Mouse (Mus musculus) gastrocnemius, adult 2 months (tissue): ENCODE data around the gene Uvrag. TPM values are rescaled to one million over a fixed set of nuclear protein-coding genes. Genes with fewer than 3 reads are reported as not detected.
A peak's percentile ranks its signal among the peaks of the same experiment; 100 is the strongest.

Experiments used
- DNase-seq: peaks from one replicate; pipeline ENCODE4 v3.0.0; 2022
- H3K27ac ChIP-seq: fragments of 200-600 bp; 2 replicates; pipeline ENCODE4 v1.8.1; 2022; ENCODE audit warnings: mild to moderate bottlenecking
- H3K4me3 ChIP-seq: fragments of 200-600 bp; 2 replicates; pipeline ENCODE4 v1.8.1; 2022; ENCODE audit warnings: mild to moderate bottlenecking, moderate library complexity
- CTCF ChIP-seq: fragments of 200-600 bp; IDR thresholded peaks from 2 replicates; pipeline ENCODE4 v1.8.1; 2022; ENCODE audit warnings: antibody characterized with exemption, mild to moderate bottlenecking, moderate library complexity
- intact Hi-C: fragments of 180-260 bp; cut with DNase I; formaldehyde crosslinking; loops from one replicate; pipeline ENCODE4 v1.15.1; 2025
- total RNA-seq, 2 experiments: library from RNA; stranded (reverse); gene quantifications; 2 replicates each; pipeline ENCODE4 v1.2.3; 2021

Uvrag gene
- total RNA-seq, 2 experiments from 2014 or later: 8.6 to 9.2 TPM

GRCm38 (mm10) chr7:98901120-98901519 is 239.8 kb downstream of the Uvrag start:
- no peak for DNase-seq
- Histone ChIP-seq H3K27ac (no peak overlapping the region), H3K4me3 (no peak overlapping the region)
- intact Hi-C loops: no loop called here
- peak; percentile 59 for TF ChIP-seq CTCF

DNA sequence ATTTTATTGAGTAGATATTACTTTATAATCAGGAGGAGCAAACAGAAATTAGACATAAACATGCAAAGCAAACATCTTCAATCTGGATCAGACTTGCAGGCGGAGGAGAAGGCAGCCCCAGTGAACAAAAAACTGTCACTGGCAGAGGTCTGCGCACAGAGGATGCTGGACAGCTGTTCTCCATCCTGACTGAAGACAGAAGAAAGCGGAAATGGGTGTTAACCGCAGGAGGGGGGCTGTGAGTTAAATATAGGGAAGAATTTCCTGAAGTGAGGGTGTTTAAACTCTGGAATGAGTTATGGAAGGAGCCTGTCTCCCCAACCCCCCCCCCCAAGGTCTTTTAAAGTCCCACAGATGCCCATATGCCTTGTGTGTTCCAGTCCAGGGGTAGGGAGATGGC is 241.1 kb downstream of the Uvrag start:
- Histone ChIP-seq H3K4me3 (no peak overlapping the region), H3K27ac (peak overlapping the region; percentile 31; the same call in 1 of the 2 replicates)
- DNase-seq: no peak
- intact Hi-C loops: no loop called here
- no peak for TF ChIP-seq CTCF

- H3K4me3 ChIP-seq: no peak overlapping the region
- DNase-seq: no peak
- H3K27ac ChIP-seq: no peak overlapping the region
- TF ChIP-seq CTCF: no peak
- intact Hi-C loops: no loop called here
Measured at GRCm38 (mm10) chr7:98897323-98897722, 243.6 kb downstream of the Uvrag start.

DNA sequence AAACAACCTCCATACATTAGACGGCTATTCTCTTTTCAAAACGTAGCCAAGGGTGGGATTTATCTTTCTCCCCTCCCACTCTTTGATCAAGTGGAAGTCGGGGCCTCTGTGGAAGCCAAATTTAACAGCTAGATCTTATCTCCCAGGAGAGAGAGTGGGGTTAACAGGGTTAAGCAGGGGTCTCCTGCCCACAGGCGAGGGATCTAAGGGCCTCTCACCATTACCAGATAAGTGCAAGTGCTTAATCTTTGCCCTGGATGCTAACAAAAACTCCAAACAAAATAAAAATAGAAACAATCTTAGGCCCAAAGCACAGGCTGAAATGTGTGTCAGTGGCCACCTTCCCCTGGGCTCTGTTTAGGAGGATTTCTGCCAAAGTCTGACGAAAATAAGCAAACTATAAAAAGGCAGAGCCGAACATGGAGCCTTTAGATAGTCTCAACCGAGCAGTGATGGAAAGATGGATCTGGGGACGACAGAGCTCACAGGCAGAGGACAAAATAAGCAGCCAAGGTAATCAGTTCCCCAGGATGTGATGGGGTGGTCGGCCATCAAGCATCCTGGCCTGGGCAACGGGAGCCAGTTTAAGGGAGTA is 245.3 kb downstream of the Uvrag start:
- Histone ChIP-seq H3K4me3 (no peak overlapping the region), H3K27ac (peak overlapping the region; percentile 48)
- DNase-seq: no peak
- intact Hi-C loops: no loop called here
- no peak for TF ChIP-seq CTCF

DNA sequence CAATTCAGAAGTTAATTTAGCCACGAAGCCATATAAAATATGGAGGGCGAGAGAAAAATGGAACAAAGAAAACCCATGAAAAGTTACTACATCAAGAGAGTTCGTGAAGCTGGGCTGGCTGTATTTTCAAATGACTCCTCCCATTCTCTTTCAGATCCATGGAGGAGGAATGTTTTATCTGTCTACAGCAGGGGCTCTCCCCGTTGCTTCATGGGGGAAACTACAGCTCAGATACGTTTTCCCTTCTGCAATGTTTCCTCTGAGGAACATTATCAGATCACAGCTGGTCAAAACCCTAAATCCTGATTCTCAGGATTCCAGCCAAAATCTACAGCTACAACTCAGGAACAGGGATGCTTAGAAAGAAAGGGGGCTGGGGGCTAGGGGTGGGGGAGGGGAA is 246.2 kb downstream of the Uvrag start:
- intact Hi-C loops: no loop called here

GRCm38 (mm10) chr7:98894305-98894704 is 246.6 kb downstream of the Uvrag start:
- DNase-seq: no peak
- intact Hi-C loops: no loop called here
- no peak for TF ChIP-seq CTCF
- Histone ChIP-seq H3K4me3 (no peak overlapping the region), H3K27ac (no peak overlapping the region)

More for the DNA sequence above, 246.2 kb downstream of the Uvrag start:
- Histone ChIP-seq H3K4me3 (no peak overlapping the region), H3K27ac (no peak overlapping the region)
- no peak for DNase-seq
- TF ChIP-seq CTCF: no peak

GRCm38 (mm10) chr7:98893144-98893543 is 247.8 kb downstream of the Uvrag start:
- no peak overlapping the region for H3K27ac ChIP-seq
- intact Hi-C loops: no loop called here
- no peak overlapping the region for H3K4me3 ChIP-seq
- DNase-seq: no peak
- no peak for TF ChIP-seq CTCF

GRCm38 (mm10) chr7:98889211-98889610 is 251.7 kb downstream of the Uvrag start:
- intact Hi-C loops: no loop called here

GRCm38 (mm10) chr7:98888810-98889209 is 252.1 kb downstream of the Uvrag start:
- H3K27ac ChIP-seq: no peak overlapping the region
- no peak overlapping the region for H3K4me3 ChIP-seq
- no peak for DNase-seq
- intact Hi-C loops: no loop called here
- no peak for TF ChIP-seq CTCF

More at GRCm38 (mm10) chr7:98889211-98889610, 251.7 kb downstream of the Uvrag start:
- Histone ChIP-seq H3K4me3 (no peak overlapping the region), H3K27ac (no peak overlapping the region)
- TF ChIP-seq CTCF: no peak
- no peak for DNase-seq

GRCm38 (mm10) chr7:98887811-98888261 is 253.1 kb downstream of the Uvrag start:
- intact Hi-C loops: no loop called here
- peak; percentile 13; the same call in 1 of the 2 replicates for TF ChIP-seq CTCF
- peak; percentile 49 for DNase-seq
- H3K27ac ChIP-seq: no peak overlapping the region
- H3K4me3 ChIP-seq: 0 out of 2 replicates have a peak overlapping the region, but pooled peaks have one; percentile 4

- H3K27ac ChIP-seq: no peak overlapping the region
- intact Hi-C loops: no loop called here
- no peak overlapping the region for H3K4me3 ChIP-seq
- DNase-seq: no peak
- TF ChIP-seq CTCF: peak; percentile 21; the same call in 1 of the 2 replicates
Measured at GRCm38 (mm10) chr7:98881887-98882286, 259.1 kb downstream of the Uvrag start.

DNA sequence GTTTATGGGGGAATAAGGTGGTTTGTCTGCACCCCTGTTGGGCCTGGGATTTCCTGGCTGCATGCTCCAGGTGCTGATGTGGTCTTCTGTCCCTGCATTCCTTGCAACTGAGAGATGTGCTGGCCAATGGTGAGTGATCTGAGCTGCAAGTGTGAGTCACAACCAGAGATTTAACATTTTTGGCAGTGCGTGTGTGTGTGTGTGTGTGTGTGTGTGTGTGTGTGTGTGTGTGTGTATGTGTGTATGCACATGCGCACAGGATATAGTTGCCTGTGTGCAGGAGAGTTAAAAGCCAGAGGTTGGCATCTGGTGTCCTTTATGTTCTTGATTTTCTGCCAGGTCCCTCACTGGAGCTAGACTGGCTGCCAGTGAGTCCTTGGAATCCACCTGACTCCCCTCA is 261.8 kb downstream of the Uvrag start:
- DNase-seq: no peak
- Histone ChIP-seq H3K27ac (no peak overlapping the region), H3K4me3 (no peak overlapping the region)
- intact Hi-C loops: no loop called here
- TF ChIP-seq CTCF: no peak

DNA sequence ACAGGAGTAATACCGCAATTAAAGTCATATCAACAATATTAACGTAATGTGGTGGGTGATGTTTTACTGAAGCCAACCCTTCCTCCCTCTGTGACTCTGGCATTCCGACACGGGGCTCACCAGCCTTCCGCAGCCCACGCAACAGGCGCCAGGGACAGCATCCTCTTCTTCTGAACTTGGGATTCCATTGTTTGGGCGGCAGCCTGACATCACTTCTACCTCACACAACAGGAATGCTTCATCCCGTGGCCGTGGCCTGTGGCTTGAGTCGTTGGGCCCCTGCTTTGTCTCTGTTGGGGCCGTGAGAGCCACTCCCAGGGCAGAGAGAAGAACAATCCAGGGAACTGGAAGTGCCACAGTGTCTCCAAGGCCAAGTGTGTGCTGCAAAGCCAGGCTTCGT is 264.8 kb downstream of the Uvrag start:
- intact Hi-C loops: no loop called here
- H3K27ac ChIP-seq: no peak overlapping the region
- DNase-seq: no peak
- no peak overlapping the region for H3K4me3 ChIP-seq
- TF ChIP-seq CTCF: no peak

- intact Hi-C loops: no loop called here
- Histone ChIP-seq H3K27ac (no peak overlapping the region), H3K4me3 (no peak overlapping the region)
- no peak for DNase-seq
- no peak for TF ChIP-seq CTCF
Measured at GRCm38 (mm10) chr7:98875390-98875990, 265.5 kb downstream of the Uvrag start.
